Mouse (Mus musculus): ENCODE results near the gene Mex3a.
A peak's percentile ranks its signal among the peaks of the same experiment; 100 is the strongest.

Gene Mex3a

DNA sequence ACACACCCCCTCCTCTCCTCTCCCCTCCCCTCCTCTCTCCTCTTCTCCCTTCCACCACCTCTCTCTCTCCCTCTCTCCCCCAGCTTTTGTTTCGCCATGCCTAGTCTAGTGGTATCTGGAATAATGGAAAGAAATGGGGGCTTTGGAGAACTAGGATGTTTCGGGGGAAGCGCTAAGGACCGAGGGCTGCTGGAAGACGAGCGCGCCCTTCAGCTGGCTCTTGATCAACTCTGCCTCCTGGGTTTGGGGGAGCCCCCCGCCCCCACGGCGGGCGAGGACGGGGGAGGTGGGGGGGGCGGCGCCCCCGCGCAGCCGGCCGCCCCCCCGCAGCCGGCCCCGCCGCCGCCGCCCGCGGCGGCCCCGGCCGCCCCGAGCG is at the start of gene Mex3a:
Mex3a (plus strand) TSS at position 97 of the 376 bp plus-strand sequence.
- DNase-seq: peak; percentile 44

DNA sequence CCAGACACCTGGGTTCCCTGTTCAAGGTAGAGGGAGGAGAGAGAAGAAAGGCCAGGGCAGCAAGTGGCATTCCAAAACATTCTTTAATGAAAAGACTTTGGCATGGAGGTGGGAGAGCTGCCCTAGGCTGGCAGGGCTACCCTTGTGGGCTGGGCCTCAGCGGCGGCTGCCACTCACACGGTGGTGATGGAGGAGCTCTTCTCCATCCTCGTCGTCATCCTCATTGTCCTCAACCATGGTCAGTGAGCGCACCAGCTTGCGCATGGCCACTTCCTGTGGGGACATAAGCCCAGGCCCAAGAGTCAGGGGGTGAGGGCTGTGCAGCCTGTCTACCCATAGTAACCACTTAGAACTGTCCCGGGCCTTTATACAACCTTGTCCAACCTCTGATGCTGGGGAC is 49.1 kb upstream of the Mex3a start:
- no peak for DNase-seq

DNA sequence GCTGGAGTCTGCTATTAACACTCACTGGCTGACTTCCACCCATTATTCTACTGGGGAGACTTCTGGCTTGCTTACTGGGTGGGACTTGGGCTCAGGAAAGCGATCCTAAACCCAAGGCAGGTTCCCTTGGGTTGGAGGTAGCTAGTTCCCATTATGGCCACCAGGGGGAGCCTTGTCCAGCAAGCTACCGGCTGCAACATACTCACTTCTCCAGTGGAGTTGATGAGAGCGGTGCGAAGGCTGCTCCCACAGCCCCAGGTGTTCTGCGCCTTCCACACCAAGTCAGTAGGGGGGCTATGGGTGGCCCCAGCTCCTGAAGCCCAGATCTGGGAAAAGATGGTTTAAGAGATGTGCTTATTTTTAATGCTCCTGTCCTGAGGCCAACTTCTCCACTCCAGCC is 48.6 kb upstream of the Mex3a start:
- DNase-seq: peak; percentile 79

DNA sequence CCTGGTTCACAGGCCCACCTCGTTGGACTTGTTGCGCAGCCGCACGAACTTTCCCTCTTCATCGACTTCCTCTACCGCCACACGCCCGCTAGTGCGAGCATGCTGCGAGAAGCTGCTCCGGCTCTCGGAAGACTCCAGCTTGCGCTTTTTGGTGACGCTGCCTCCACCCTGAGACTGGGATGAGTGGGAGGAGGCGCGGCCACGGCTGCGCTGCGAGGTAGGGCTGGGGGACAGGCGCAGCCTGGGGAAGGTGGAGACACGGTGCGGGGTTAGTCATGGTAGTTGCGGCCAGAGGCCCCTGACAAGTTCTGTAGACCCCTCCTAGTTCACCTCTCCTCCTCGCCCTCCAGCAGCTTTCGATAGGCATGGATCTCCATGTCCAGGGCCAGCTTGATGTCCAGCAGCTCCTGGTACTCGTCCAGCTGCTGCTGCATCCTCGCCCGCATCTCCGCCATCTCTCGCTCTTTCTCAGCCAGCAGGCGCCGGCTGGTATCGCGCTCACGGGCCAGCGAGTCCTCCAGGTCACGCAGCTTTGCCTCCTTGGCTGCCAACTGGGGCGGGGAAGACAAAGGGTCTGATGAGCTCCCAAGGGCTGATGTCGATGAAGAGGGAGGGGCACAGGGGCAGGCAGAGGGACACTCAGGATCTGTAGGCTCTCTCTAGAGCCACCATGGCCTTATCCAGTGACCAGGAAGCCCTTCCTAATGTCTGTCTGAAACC is 47.4 kb upstream of the Mex3a start:
- peak; percentile 55 for DNase-seq

DNA sequence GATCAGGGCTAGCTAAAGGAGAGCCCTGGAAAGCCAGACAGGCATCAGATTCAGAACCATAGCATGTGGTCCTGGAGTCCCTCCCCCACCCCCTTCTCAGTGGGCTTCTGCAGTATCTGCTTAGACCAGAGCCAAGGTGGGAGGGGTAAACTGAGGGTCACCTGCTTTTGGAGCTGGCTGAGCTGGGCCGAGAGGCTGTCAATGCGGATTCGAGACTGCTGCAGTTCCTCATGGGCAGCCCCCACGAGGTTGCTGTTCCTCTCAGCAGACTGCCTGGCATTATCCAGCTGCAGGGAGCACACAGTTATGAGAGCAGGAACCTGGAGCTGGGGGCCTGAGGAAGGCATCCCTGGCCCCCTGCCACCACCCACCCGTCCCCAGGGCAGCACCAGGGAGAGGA is 46.2 kb upstream of the Mex3a start:
- DNase-seq: no peak

DNA sequence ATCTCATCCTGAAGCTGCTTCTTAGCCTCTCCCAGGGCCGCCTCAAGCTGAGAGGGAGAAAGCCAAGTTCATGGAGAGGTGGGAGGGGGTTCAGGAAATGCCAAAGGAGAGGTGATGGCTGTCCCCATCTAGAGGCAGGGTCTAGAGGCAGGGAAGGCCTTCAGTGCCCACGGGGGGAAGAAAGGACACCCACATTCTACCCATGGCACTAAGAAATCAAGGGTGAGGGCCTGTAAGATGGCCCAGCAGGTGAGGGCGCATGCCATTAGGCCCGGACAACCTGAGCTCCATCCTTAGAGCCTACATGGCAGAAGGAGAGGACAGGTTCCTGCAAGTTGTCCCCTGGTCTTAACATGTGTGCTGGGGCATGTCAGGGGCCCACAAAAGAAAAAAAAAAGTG is 45.3 kb upstream of the Mex3a start:
- DNase-seq: no peak

DNA sequence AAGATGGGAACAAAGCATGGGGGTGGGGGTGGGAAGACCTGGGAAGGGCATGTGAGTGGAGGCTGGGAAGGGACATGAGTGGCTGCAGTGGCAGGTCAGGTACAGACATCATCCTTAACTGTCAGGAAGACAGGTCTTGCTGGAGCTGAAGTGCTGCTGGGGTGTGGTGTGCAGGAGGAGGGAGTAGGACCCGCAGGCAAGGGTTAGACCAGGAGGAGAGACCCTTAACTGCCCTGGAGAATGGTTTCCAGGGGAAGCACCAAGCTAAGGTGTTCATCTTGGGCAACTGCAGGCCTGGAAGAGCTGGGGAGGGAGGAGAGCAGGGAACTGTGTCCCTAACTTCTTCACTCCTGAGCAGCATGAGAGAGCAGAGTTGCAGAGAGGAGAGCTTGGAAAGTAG is 44.8 kb upstream of the Mex3a start:
- no peak for DNase-seq

DNA sequence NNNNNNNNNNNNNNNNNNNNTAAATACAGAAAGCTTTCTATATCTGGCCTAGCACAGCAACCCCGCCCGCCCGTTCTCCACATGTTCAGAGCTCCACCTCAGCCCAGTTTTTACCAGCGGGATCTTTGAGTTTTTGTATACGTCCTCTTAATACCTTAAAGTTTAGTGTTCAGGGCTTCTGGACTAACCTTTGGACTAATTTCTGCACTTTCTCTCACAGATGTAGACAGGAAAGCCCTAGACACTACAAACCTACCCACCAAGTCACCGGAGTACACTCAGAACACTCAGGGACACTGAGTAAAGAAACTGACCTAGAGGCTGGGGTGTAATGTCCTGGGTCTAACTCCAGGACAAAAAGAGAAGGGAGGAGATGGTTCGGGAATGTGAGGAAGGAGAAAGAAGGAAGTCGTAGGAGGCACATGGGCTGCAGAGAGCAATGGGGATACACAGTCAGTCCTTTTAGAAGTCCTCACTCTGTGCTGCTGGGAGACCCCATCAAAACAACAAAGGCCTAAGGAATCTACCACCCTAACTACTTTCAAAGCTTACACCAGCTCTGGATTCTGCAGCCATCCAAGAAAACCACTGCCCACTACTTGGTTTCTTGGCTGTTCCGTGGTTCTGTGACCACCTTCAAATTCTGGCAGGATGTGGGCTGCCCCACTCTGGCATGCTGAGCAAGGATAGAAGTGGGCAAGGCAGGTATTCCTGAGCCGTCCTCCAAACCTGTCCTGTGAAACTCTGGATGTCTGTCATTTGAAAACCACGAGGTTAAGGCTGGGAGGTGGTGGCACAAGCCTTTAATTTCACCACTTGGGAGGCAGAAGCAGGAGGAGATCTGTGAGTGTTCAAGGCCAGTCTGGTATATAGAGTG is 38.3 kb upstream of the Mex3a start:
- DNase-seq: no peak

DNA sequence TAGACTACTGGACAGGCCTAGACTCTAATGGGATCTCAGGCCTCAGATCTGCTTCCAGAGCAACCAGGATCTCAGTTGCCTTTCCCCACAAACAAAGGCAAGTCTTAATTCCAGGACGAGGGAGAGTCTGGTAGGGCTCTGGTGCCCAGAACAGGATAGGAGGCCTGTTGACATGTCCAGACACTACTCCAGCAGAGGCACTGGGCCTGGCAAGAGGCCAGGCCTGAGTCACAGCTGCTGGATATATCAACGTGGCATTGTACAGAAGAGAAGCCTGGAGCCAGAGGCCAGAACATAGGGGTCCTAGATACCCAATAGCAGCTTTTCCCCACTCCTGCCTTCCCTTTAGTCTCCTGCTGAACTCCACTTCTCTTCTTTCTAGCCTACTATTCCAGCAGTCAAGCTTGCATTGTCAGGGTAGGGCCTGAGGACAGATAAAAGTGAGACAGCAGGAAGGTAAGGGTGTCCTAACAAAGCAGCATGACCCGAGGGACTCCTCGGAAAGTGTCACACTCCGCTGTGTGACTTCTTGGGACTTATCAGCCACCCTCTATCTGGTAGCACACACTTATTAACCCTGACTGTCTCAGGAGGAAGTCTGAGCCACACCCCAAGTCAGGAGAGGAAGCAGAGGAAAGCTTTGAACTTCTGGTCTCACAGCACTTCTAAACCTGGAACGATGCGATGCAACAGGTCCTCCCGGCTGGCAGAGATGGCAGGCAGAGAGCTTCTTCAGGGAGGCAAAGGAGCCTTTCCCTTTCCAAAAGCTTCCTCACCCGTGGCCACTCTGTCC is 37.2 kb upstream of the Mex3a start:
- no peak for DNase-seq

DNA sequence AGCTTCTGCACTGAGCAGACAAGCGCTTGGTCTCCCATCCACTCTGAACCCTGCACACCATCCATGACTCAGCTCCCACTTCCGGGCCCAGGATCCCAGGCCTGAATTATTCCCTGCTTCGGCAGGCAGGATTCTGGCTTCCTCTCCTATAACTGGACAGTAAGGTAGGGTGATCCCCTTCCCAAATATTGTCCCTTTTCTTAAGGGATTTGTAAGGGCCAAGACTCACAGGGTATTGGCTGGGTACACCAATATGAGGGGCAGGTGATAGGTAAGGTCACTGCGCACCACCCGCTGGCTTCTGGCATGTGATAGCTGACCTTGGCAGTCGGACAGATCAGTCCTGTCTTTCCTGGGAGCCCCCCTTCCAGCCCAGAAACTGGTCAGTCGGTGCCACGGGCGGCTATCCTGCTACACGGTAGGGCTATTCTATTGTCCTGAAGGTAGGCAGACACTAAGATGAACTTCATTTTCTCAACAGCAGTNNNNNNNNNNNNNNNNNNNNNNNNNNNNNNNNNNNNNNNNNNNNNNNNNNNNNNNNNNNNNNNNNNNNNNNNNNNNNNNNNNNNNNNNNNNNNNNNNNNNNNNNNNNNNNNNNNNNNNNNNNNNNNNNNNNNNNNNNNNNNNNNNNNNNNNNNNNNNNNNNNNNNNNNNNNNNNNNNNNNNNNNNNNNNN is 36.3 kb upstream of the Mex3a start:
- no peak for DNase-seq

DNA sequence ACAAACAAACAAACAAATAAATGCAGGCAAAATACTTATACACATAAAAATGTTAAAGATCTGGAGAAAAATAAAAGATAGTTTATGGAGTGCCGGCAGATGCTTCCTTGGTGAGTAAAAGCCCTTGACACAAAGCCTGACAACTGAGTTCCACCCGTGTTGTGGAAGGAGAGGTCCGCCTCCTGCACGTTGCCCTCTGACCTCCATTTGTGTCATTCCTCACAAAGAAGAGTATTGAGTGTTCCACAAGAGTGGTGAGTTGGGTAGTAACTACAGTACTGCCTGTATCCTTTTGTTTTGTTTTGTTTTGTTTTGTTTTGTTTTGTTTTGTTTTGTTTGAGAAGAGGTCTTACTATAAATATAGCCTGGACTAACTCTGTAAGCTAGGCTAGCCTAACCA is 32.6 kb upstream of the Mex3a start:
- DNase-seq: no peak

DNA sequence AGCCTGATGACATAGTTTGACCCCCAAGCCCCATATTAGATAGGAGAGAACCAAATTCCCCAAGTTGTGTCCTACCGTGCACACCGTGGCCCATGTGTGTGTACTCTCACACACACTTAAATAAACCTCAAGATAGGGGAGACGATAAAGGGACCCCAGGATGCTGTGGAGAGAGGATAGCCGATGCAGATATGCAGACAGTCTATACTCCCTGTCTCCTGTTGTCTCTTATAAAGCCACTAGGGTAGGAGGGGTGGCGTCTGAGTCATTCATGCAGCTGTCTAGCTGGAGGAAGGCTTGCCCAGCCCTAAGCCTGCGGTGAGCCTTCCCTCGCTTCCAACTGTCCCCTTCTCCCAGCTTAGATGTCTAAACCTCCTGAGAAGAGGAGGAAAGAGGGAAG is 32.1 kb upstream of the Mex3a start:
- no peak for DNase-seq

DNA sequence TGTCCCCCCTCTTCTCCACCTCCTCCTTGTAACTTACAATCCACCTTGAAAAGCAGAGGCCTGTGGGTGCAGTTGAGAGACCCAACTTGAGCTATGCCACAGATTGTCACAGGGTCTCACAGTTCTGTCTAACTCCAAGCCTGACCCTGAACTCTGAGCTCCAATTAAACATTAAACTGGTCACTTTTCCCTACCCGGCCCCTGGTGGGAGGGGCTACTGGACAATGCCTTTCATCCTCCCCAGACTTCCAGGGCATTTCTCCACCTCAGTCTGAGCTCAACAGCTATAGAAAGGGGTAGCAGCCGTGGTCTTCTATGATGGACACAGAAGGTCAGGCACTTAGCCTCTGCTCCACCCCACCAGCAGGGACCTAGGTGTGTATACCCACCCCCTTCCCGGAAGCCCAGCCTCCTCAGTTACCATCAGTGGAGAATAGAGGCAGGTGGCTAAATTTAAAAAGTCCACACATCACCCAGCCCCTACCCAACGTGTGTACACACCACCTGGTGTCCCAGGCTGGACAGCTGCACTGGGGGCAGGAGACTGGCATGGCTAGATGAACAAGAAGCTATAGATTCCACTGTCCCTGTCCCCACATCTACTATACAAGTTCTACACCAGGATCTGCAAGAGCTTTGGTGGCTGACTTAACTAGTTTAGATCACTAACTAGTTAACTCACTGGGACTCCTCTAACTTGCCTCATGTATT is 31.4 kb upstream of the Mex3a start:
- no peak for DNase-seq

DNA sequence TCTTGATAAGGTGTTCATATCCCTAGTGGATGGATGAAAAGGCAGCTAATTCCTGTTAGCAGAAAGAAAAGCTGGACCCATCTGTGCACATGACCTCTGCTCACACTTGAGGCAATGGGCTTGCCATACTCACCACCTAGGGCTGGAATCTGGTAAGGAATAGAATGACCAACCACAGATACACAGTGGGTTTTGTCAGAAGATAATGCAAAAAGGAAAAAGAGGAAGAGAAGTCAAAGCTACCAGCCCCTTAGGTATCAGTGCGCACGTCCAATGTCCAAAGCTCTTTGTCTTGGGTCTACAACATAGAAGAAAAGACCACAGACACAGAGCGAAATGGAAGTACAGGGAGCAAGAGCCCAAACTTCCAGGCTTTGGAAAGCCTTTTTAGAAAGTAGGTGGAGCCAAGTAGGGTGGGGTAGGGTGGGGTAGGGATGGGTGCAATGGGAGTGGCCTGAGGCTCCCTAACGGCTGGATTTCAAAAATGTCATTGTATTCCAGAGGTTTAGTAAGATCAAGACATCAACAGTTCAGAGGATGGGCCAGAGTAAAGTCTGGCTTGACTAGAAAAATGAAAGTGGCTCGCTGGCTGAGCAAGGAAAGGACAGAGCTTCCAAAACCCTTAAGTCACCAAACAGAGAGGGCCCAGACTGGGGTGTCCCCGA is 30.7 kb upstream of the Mex3a start:
- DNase-seq: no peak

DNA sequence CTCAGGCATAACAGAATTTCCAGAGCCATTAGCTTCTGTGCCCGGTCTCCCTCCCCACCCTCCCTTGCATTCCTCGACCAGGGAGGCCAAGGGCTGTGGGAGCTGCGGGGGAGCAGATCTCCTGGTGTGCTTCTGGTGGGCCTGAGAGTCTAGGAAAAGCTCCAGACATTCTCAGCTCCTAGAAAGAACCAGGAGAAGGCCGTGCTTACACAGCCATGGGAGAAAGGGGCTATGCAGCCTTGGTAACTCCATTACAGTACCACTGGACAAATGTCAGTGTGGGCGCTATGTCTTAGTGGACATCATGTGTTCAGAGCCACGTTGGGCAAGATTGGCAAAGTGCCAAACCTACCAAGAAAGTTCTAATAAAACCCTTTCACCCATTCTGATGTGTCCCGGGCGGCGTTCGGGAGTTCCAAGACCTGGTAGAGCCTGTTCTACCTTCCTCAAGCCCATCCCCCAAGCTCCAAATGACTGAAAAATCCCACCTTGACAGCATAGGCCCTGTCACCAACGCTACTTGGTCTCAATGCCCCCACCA is 30.1 kb upstream of the Mex3a start:
- no peak for DNase-seq

DNA sequence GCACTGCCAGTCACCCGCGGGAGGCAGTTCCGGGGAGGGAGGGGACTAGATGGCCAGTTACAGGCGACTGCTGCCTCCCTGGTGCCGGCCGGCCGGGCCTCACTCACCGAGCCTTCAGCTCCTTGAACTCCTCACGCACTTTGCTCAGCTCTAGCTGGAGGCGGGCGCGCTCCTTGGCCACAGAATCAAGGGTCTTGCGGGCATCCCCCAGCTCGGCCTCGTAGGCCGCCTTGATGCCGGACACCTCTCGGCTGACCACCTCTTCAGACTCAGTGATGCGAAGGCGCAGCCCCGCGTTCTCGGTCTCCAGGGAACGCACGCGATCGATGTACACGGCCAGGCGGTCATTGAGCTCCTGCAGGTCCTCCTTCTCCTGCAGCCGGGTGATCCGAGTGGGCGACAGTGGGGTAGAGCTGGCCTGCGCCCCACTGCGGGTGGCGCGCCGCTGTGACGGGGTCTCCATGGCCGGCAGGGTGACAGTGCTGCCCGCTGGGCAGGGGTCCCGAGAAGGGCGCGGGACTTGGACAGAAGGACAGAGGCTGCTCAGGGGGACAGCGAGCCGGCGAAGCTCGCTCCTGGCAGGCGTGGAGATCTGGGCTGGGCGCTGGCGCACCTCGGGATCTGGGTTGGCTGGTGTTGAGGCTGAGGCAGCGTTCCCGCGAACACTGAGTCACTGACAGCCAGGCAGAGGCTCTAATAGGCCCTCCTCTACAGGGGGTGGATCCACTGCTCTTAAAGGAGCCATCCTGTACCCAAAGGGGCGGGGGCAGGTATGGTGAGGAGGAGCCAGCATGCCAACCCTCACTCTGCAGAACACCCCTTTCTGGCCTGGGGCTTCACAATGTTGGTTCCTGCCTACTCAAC is 29.3 kb upstream of the Mex3a start:
- no peak for DNase-seq

DNA sequence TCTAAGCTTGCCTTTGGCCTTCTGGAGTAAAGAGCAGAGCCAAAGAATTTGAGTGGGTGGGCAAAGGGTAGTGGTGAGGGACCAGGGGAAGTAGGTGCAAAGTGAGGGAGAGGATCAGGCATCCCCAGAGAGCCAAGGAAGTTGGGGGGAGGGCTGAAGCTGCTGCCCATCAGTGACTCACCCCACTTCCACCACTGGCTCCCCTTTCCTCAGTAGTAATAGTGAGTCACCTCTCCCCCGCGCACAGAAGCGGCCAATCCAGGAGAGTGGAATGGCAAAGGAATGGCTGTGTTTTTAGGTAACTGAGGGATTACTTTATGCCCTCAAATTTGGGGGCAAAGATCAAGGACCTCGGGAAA is 28.7 kb upstream of the Mex3a start:
- DNase-seq: no peak

DNA sequence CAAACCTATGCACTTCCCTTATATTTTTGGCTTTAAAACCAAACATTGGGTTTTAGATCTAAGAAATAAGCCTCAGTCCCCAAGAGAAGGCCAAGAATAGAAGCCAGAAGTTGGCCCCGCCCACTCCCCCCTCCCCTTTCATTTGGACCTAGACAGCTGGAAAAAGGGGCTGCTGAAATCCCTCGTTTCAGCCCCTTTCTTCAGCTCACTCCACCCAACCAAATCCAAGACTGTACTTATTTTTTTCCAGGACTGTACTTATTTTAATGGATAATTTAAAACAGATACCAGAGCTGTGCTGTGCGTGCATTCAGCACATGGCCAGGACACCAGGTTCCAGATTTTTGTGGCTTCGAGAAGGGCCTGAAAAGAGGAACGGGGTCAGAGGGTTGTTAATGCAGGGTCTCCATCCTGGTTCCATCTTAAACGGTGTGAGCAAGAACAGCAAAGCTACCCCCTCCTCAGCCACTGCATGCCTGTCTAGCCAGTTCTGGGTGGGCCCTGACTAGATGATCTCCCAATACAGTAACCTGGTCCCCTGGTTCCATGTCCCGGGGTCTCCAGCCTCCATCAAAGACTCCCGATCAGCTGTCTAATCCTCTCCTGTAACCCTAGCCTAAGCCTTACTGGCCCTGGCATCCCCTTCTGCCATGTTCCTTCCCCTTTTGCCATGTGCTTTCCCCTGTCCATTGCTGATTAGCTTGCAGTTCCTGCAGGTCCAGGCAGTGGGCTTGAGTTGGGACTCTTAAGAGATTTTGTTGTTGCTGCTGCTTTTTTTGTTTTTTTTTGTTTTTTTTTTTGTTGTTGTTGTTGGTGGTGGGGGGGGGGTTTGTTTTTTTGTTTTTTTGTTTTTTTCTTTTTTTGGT is 28.1 kb upstream of the Mex3a start:
- DNase-seq: no peak

DNA sequence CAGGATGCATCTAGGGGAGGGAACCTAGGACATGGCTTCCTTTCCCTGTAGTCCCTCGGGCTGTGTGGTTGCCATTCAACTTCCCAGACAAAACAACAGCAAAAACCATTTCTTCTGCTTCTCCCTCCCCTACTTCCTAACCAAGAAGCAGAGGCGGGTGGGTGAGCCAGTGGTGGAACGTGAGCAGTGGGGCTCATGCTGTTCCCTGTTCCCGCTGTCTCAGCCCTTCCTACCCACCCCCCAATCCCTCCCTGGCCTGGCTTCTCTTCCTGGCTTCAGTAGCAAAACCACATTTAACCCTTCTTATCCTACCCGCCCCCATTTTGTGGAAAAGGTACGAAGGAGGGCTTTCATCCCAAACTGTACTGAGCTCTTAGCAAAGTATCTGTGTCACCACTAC is 27.1 kb upstream of the Mex3a start:
- DNase-seq: no peak

DNA sequence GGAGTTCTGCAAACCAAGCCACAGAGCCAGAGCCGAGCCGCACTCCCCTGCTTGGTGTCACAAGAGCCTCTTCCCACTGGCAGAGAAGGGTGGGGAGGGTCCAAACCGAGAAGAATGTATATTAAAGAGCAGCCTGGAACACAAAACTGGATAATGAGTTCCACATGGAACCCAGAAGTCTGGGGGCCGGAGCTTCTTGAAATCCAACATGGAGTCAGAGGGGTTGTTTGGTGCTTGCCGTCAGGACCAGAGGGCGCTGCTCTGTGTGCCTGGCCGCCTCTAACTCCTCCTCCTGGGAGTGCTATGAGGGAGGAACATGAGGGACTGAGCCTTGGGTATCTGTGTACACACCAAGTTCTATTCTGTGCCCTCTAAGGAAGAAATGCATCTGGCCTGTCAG is 26.4 kb upstream of the Mex3a start:
- no peak for DNase-seq
